Mouse (Mus musculus) heart, postnatal 0 days (tissue): ENCODE measurements at regions not wholly inside any gene's neighbourhood (a gene's known extent, or its start where the extent isn't known, plus 50 kb on each side); places are given as distances from the start of the nearest gene placed in this dataset.
"Not testable (repeated sequence)": the region's sequence is repeated elsewhere in the genome, so short reads cannot be mapped to it uniquely, and the experiment has no call there.

Experiments
- ATAC-seq: fragments of 200-750 bp; cut with Nextera tagmentation; 2 replicates; pipeline ENCODE4 v1.8.0; 2017; ENCODE audit warnings: low read depth, moderate number of reproducible peaks, moderate library complexity; ENCODE audit not compliant: insufficient read depth
- DNase-seq: peaks from one replicate; pipeline ENCODE4 v3.0.0-alpha.2; 2016; ENCODE audit warnings: low spot score
- H3K27ac ChIP-seq: fragments of 300-500 bp; sonication (generic); 2 replicates; pipeline ENCODE4 v1.5.1; 2014; ENCODE audit warnings: low read depth, mild to moderate bottlenecking
- H3K27me3 ChIP-seq: fragments of 300-500 bp; sonication (generic); 2 replicates; pipeline ENCODE4 v1.6.1; 2014; ENCODE audit warnings: low read length, mixed read lengths; ENCODE audit not compliant: control insufficient read depth, insufficient read depth
- H3K36me3 ChIP-seq: fragments of 300-500 bp; sonication (generic); replicated peaks from 2 replicates; pipeline ENCODE4 v1.6.1; 2014; ENCODE audit warnings: low read length, mixed read lengths; ENCODE audit not compliant: control insufficient read depth, insufficient read depth
- H3K4me1 ChIP-seq: fragments of 300-500 bp; sonication (generic); 2 replicates; pipeline ENCODE4 v1.6.1; 2014; ENCODE audit warnings: antibody characterized with exemption; ENCODE audit not compliant: control insufficient read depth, insufficient read depth
- H3K4me2 ChIP-seq: fragments of 300-500 bp; sonication (generic); 2 replicates; pipeline ENCODE4 v1.6.1; 2014; ENCODE audit warnings: low read depth, mild to moderate bottlenecking, low read length, moderate library complexity
- H3K4me3 ChIP-seq: fragments of 300-500 bp; sonication (generic); 2 replicates; pipeline ENCODE4 v1.5.1; 2014; ENCODE audit warnings: low read depth, low read length
- H3K9ac ChIP-seq: fragments of 300-500 bp; sonication (generic); replicated peaks from 2 replicates; pipeline ENCODE4 v1.6.1; 2014; ENCODE audit warnings: low read depth, low read length, mixed read lengths
- H3K9me3 ChIP-seq: fragments of 300-500 bp; sonication (generic); replicated peaks from 2 replicates; pipeline ENCODE4 v1.6.1; 2016; ENCODE audit warnings: low read length; ENCODE audit not compliant: control insufficient read depth
- CTCF ChIP-seq: IDR thresholded peaks from 2 replicates; pipeline ENCODE4 v1.5.1; 2016; ENCODE audit warnings: antibody characterized with exemption, control low read depth, low read depth
- EP300 ChIP-seq: IDR thresholded peaks from 2 replicates; pipeline ENCODE4 v1.6.1; 2016; ENCODE audit warnings: antibody characterized with exemption, low read depth
- WGBS: fragments of 180-500 bp; shearing (Covaris S2); extraction: QIAGEN DNeasy Blood & Tissue Kit; methylation state at CpG from one replicate; pipeline ENCODE4 v1.1.7; 2014; 5-methylcytosine and 5-hydroxymethylcytosine counted together

- peak overlapping the region; percentile 48; the same call in 1 of the 2 replicates for H3K9ac ChIP-seq
- H3K36me3 ChIP-seq, H3K9me3 ChIP-seq, H3K4me1 ChIP-seq, H3K27me3 ChIP-seq: not testable (repeated sequence)
- peak; percentile 96 for ATAC-seq
- H3K4me2 ChIP-seq: peak overlapping the region; percentile 77
- peak overlapping the region; percentile 70 for H3K27ac ChIP-seq
- WGBS: under 1% methylated on average over 33 of the region's 34 CpGs
- H3K4me3 ChIP-seq: peak overlapping the region; percentile 57
- DNase-seq: peak; percentile 76
- peak; percentile 1; the same call in 1 of the 2 replicates for TF ChIP-seq CTCF
Measured at GRCm38 (mm10) chr15:32778599-32779273, 534.1 kb downstream of the Sema5a start.

GRCm38 (mm10) chr15:32779274-32779615 lies 534.6 kb downstream of the Sema5a start:
- not testable (repeated sequence) for H3K4me1 ChIP-seq, ATAC-seq, H3K9me3 ChIP-seq, H3K27me3 ChIP-seq, DNase-seq, H3K36me3 ChIP-seq
- Histone ChIP-seq H3K4me3 (peak overlapping the region; percentile 57), H3K9ac (peak overlapping the region; percentile 48; the same call in 1 of the 2 replicates), H3K27ac (peak overlapping the region; percentile 70), H3K4me2 (peak overlapping the region; percentile 77)
- WGBS: 7% methylated on average over 11 of the region's 11 CpGs

- not testable (repeated sequence) for H3K9me3 ChIP-seq, H3K4me1 ChIP-seq, H3K4me3 ChIP-seq, H3K36me3 ChIP-seq, H3K27ac ChIP-seq, H3K9ac ChIP-seq, H3K27me3 ChIP-seq, DNase-seq, ATAC-seq, H3K4me2 ChIP-seq
- WGBS: 73% methylated on average over 1 of the region's 1 CpGs
Measured at GRCm38 (mm10) chr15:32781609-32782008, 537.0 kb downstream of the Sema5a start.

GRCm38 (mm10) chr15:32799222-32799621 lies 554.6 kb downstream of the Sema5a start:
- Histone ChIP-seq H3K9ac (no peak overlapping the region), H3K27me3 (no peaks in the 10 kb centered on the region), H3K4me1 (no peaks in the 10 kb centered on the region), H3K4me2 (no peak overlapping the region), H3K27ac (no peak overlapping the region), H3K36me3 (no peaks in the 10 kb centered on the region), H3K4me3 (no peak overlapping the region), H3K9me3 (no peaks in the 10 kb centered on the region; the same call in 1 of the 2 replicates)
- no peak for TF ChIP-seq CTCF
- no peak for TF ChIP-seq EP300
- DNase-seq (no peak), ATAC-seq (no peak)
- WGBS: 84% methylated on average over 1 of the region's 1 CpGs

- H3K4me1 ChIP-seq: no peaks in the 10 kb centered on the region
- ATAC-seq: no peak
- H3K4me3 ChIP-seq: no peak overlapping the region
- H3K36me3 ChIP-seq: no peaks in the 10 kb centered on the region
- no peak for DNase-seq
- H3K9ac ChIP-seq: no peak overlapping the region
- no peaks in the 10 kb centered on the region for H3K27me3 ChIP-seq
- no peaks in the 10 kb centered on the region for H3K9me3 ChIP-seq
- H3K4me2 ChIP-seq: no peak overlapping the region
- TF ChIP-seq EP300 (no peak), CTCF (no peak)
- H3K27ac ChIP-seq: no peak overlapping the region
- WGBS: 48% methylated on average over 2 of the region's 2 CpGs
Measured at GRCm38 (mm10) chr15:32810849-32811632, 566.4 kb downstream of the Sema5a start.

- H3K4me3 ChIP-seq: no peak overlapping the region
- H3K27me3 ChIP-seq: no peaks in the 10 kb centered on the region
- ATAC-seq (no peak), DNase-seq (no peak)
- H3K4me1 ChIP-seq: no peaks in the 10 kb centered on the region
- no peaks in the 10 kb centered on the region for H3K36me3 ChIP-seq
- H3K4me2 ChIP-seq: no peak overlapping the region
- H3K9ac ChIP-seq: no peak overlapping the region
- no peak for TF ChIP-seq EP300
- TF ChIP-seq CTCF: no peak
- H3K9me3 ChIP-seq: no peaks in the 10 kb centered on the region
- no peak overlapping the region for H3K27ac ChIP-seq
- WGBS: 75% methylated on average over 1 of the region's 1 CpGs
Measured at GRCm38 (mm10) chr15:32839966-32840365, 595.4 kb downstream of the Sema5a start.
